Mouse (Mus musculus) heart, postnatal 0 days (tissue): ENCODE results near the gene Rnf180. TPM values are rescaled to one million over a fixed set of nuclear protein-coding genes. Genes with fewer than 3 reads are reported as not detected.

Experiments used
- ATAC-seq: fragments of 200-750 bp; cut with Nextera tagmentation; 2 replicates; pipeline ENCODE4 v1.8.0; 2017; ENCODE audit warnings: low read depth, moderate number of reproducible peaks, moderate library complexity; ENCODE audit not compliant: insufficient read depth
- DNase-seq: peaks from one replicate; pipeline ENCODE4 v3.0.0-alpha.2; 2016; ENCODE audit warnings: low spot score
- H3K27ac ChIP-seq: fragments of 300-500 bp; sonication (generic); 2 replicates; pipeline ENCODE4 v1.5.1; 2014; ENCODE audit warnings: low read depth, mild to moderate bottlenecking
- H3K27me3 ChIP-seq: fragments of 300-500 bp; sonication (generic); 2 replicates; pipeline ENCODE4 v1.6.1; 2014; ENCODE audit warnings: low read length, mixed read lengths; ENCODE audit not compliant: control insufficient read depth, insufficient read depth
- H3K36me3 ChIP-seq: fragments of 300-500 bp; sonication (generic); replicated peaks from 2 replicates; pipeline ENCODE4 v1.6.1; 2014; ENCODE audit warnings: low read length, mixed read lengths; ENCODE audit not compliant: control insufficient read depth, insufficient read depth
- H3K4me1 ChIP-seq: fragments of 300-500 bp; sonication (generic); 2 replicates; pipeline ENCODE4 v1.6.1; 2014; ENCODE audit warnings: antibody characterized with exemption; ENCODE audit not compliant: control insufficient read depth, insufficient read depth
- H3K4me2 ChIP-seq: fragments of 300-500 bp; sonication (generic); 2 replicates; pipeline ENCODE4 v1.6.1; 2014; ENCODE audit warnings: low read depth, mild to moderate bottlenecking, low read length, moderate library complexity
- H3K4me3 ChIP-seq: fragments of 300-500 bp; sonication (generic); 2 replicates; pipeline ENCODE4 v1.5.1; 2014; ENCODE audit warnings: low read depth, low read length
- H3K9ac ChIP-seq: fragments of 300-500 bp; sonication (generic); replicated peaks from 2 replicates; pipeline ENCODE4 v1.6.1; 2014; ENCODE audit warnings: low read depth, low read length, mixed read lengths
- H3K9me3 ChIP-seq: fragments of 300-500 bp; sonication (generic); replicated peaks from 2 replicates; pipeline ENCODE4 v1.6.1; 2016; ENCODE audit warnings: low read length; ENCODE audit not compliant: control insufficient read depth
- CTCF ChIP-seq: IDR thresholded peaks from 2 replicates; pipeline ENCODE4 v1.5.1; 2016; ENCODE audit warnings: antibody characterized with exemption, control low read depth, low read depth
- EP300 ChIP-seq: IDR thresholded peaks from 2 replicates; pipeline ENCODE4 v1.6.1; 2016; ENCODE audit warnings: antibody characterized with exemption, low read depth
- WGBS: fragments of 180-500 bp; shearing (Covaris S2); extraction: QIAGEN DNeasy Blood & Tissue Kit; methylation state at CpG from one replicate; pipeline ENCODE4 v1.1.7; 2014; 5-methylcytosine and 5-hydroxymethylcytosine counted together
- polyA plus RNA-seq: library from polyadenylated mRNA; unstranded; fragments of >200 nt; fragmentation: Nextera tagmentation; extraction: Ambion mirVana; gene quantifications from 2 replicates; pipeline ENCODE4 v1.2.1, GENCODE M21; 2015
- total RNA-seq: library from RNA; depleted of rRNA; stranded (reverse); fragments of >200 nt; gene quantifications from 2 replicates; pipeline ENCODE4 v1.2.3, GENCODE M21; 2014; ENCODE audit warnings: low replicate concordance

The Rnf180 gene
- total and polyA plus RNA-seq, 2 experiments from 2014 or later = 0.31 to 1.2 TPM

- Histone ChIP-seq H3K4me1 (no peaks in the 10 kb centered on the region), H3K36me3 (no peaks in the 10 kb centered on the region), H3K27me3 (no peaks in the 10 kb centered on the region), H3K9me3 (no peaks in the 10 kb centered on the region), H3K4me2 (no peak overlapping the region), H3K27ac (no peak overlapping the region), H3K4me3 (no peak overlapping the region), H3K9ac (no peak overlapping the region)
- ATAC-seq (no peak), DNase-seq (no peak)
- TF ChIP-seq EP300 (no peak), CTCF (no peak)
- WGBS = 61% methylated on average over 7 of the region's 7 CpGs
Observed at GRCm38 (mm10) chr13:105193583-105193982, 101.0 kb downstream of the Rnf180 start.

- DNase-seq (no peak), ATAC-seq (no peak)
- H3K9ac ChIP-seq = no peak overlapping the region
- H3K27me3 ChIP-seq = no peaks in the 10 kb centered on the region
- H3K4me1 ChIP-seq = no peaks in the 10 kb centered on the region
- H3K27ac ChIP-seq = no peak overlapping the region
- WGBS = 80% methylated on average over 7 of the region's 7 CpGs
- H3K36me3 ChIP-seq = no peaks in the 10 kb centered on the region
- TF ChIP-seq CTCF = no peak
- TF ChIP-seq EP300 = no peak
- no peak overlapping the region for H3K4me2 ChIP-seq
- no peak overlapping the region for H3K4me3 ChIP-seq
- no peaks in the 10 kb centered on the region for H3K9me3 ChIP-seq
Observed at GRCm38 (mm10) chr13:105188730-105189129, 105.9 kb downstream of the Rnf180 start.

GRCm38 (mm10) chr13:105180781-105181180 lies 113.8 kb downstream of the Rnf180 start:
- Histone ChIP-seq H3K9ac (no peak overlapping the region), H3K36me3 (no peaks in the 10 kb centered on the region), H3K4me3 (no peak overlapping the region), H3K9me3 (no peaks in the 10 kb centered on the region), H3K27me3 (no peaks in the 10 kb centered on the region), H3K4me1 (no peaks in the 10 kb centered on the region), H3K4me2 (no peak overlapping the region), H3K27ac (no peak overlapping the region)
- ATAC-seq (no peak), DNase-seq (no peak)
- TF ChIP-seq CTCF (no peak), EP300 (no peak)
- 63% methylated on average over 5 of the region's 5 CpGs for WGBS

- Histone ChIP-seq H3K4me1 (no peaks in the 10 kb centered on the region), H3K4me3 (no peak overlapping the region), H3K36me3 (no peaks in the 10 kb centered on the region), H3K27me3 (no peaks in the 10 kb centered on the region), H3K4me2 (no peak overlapping the region), H3K9ac (no peak overlapping the region), H3K9me3 (no peaks in the 10 kb centered on the region), H3K27ac (no peak overlapping the region)
- DNase-seq (no peak), ATAC-seq (no peak)
- TF ChIP-seq EP300 (no peak), CTCF (no peak)
- WGBS = 70% methylated on average over 6 of the region's 6 CpGs
Observed at GRCm38 (mm10) chr13:105165441-105165840, 129.2 kb downstream of the Rnf180 start.

GRCm38 (mm10) chr13:105153955-105154354 lies 140.7 kb downstream of the Rnf180 start:
- H3K4me2 ChIP-seq = no peak overlapping the region
- no peaks in the 10 kb centered on the region for H3K27me3 ChIP-seq
- 65% methylated on average over 4 of the region's 4 CpGs for WGBS
- H3K9me3 ChIP-seq = no peaks in the 10 kb centered on the region
- no peak overlapping the region for H3K9ac ChIP-seq
- ATAC-seq = no peak
- DNase-seq = no peak
- no peaks in the 10 kb centered on the region for H3K4me1 ChIP-seq
- TF ChIP-seq CTCF (peak; percentile 30), EP300 (no peak)
- no peak overlapping the region for H3K4me3 ChIP-seq
- H3K27ac ChIP-seq = no peak overlapping the region
- no peaks in the 10 kb centered on the region for H3K36me3 ChIP-seq

GRCm38 (mm10) chr13:105150006-105150405 lies 144.6 kb downstream of the Rnf180 start:
- H3K27ac ChIP-seq = no peak overlapping the region
- no peaks in the 10 kb centered on the region for H3K4me1 ChIP-seq
- ATAC-seq = no peak
- H3K4me2 ChIP-seq = no peak overlapping the region
- no peaks in the 10 kb centered on the region for H3K36me3 ChIP-seq
- no peaks in the 10 kb centered on the region for H3K27me3 ChIP-seq
- H3K4me3 ChIP-seq = no peak overlapping the region
- WGBS = 73% methylated on average over 3 of the region's 3 CpGs
- no peaks in the 10 kb centered on the region for H3K9me3 ChIP-seq
- no peak for DNase-seq
- H3K9ac ChIP-seq = no peak overlapping the region
- TF ChIP-seq EP300 (no peak), CTCF (no peak)
